Mouse (Mus musculus): ENCODE results near the gene Opcml.

- TF ChIP-seq CTCF (IDR thresholded peaks at IDR 0.05; ENCODE audit: control insufficient read depth, insufficient read depth, low read length) (no peak), POLR2A (IDR thresholded peaks at IDR 0.05; ENCODE audit: borderline replicate concordance, control insufficient read depth, low read depth, low read length) (no peak)
These were observed 421.3 kb downstream of the Opcml start for GRCm38 (mm10) chr9:28211877-28212276.
